Mouse (Mus musculus) G1E (cell line): ENCODE measurements at regions not wholly inside any gene's neighbourhood (a gene's known extent, or its start where the extent isn't known, plus 50 kb on each side); places are given as distances from the start of the nearest gene placed in this dataset.

Experiments
- ATAC-seq: 2 replicates; pipeline ENCODE4 v1.8.0; 2016; ENCODE audit warnings: mild to moderate bottlenecking; ENCODE audit not compliant: insufficient number of reproducible peaks, poor library complexity, low FRiP score, severe bottlenecking; ENCODE audit errors: extremely low read depth
- DNase-seq: peaks from one replicate; pipeline ENCODE4 v3.0.0; 2012; ENCODE audit warnings: low spot score
- H3K27me3 ChIP-seq: 2 replicates; pipeline ENCODE4 v1.6.1; 2012; ENCODE audit warnings: mild to moderate bottlenecking, low read length, inconsistent platforms; ENCODE audit not compliant: insufficient read depth
- H3K36me3 ChIP-seq: replicated peaks from 2 replicates; pipeline ENCODE3; 2012; ENCODE audit warnings: mild to moderate bottlenecking, inconsistent platforms
- H3K4me1 ChIP-seq: 2 replicates; pipeline ENCODE4 v1.6.1; 2012; ENCODE audit warnings: low read depth, low read length, inconsistent platforms, mixed read lengths; ENCODE audit not compliant: insufficient read depth
- H3K4me3 ChIP-seq: 2 replicates; pipeline ENCODE4 v1.5.1; 2012; ENCODE audit warnings: low read depth, mild to moderate bottlenecking, inconsistent platforms, low read length, moderate library complexity, mixed read lengths
- H3K9me3 ChIP-seq: replicated peaks from 2 replicates; pipeline ENCODE4 v1.6.1; 2012; ENCODE audit warnings: inconsistent platforms
- CTCF ChIP-seq: IDR thresholded peaks from 2 replicates; pipeline ENCODE4 v1.5.1; 2012; ENCODE audit warnings: low read depth, low read length, inconsistent platforms, mixed read lengths
- GATA1 ChIP-seq: IDR thresholded peaks from 2 replicates; pipeline ENCODE4 v1.6.1; 2012; ENCODE audit warnings: borderline replicate concordance, low read length, inconsistent platforms, mixed read lengths
- GATA2 ChIP-seq: IDR thresholded peaks from 2 replicates; pipeline ENCODE4 v1.6.1; 2012; ENCODE audit warnings: low read depth, low read length, inconsistent platforms, borderline replicate concordance
- POLR2AphosphoS5 ChIP-seq: IDR thresholded peaks from 2 replicates; pipeline ENCODE4 v1.6.1; 2012; ENCODE audit warnings: low read depth, low read length, inconsistent platforms; ENCODE audit not compliant: insufficient replicate concordance
- TAL1 ChIP-seq: conservative IDR thresholded peaks from 2 replicates; pipeline ENCODE4 v1.6.1; 2012; ENCODE audit warnings: low read depth, low read length, inconsistent platforms, mixed read lengths

- ATAC-seq: no peak
- H3K4me3 ChIP-seq: no peak overlapping the region
- H3K9me3 ChIP-seq: peaks cover 54% of the 10 kb centered on the region
- H3K4me1 ChIP-seq: no peaks in the 10 kb centered on the region
- no peak for DNase-seq
- no peaks in the 10 kb centered on the region for H3K36me3 ChIP-seq
- no peaks in the 10 kb centered on the region for H3K27me3 ChIP-seq
- TF ChIP-seq CTCF: no peak
- TF ChIP-seq GATA2: no peak
- TF ChIP-seq POLR2AphosphoS5: no peak
These were observed 304.0 kb downstream of the Maf start for GRCm38 (mm10) chr8:115403601-115404000.

GRCm38 (mm10) chr8:115402471-115403197 lies 305.0 kb downstream of the Maf start:
- Histone ChIP-seq H3K9me3 (peaks cover 58% of the 10 kb centered on the region), H3K4me3 (no peak overlapping the region)
- no peak for DNase-seq

More at GRCm38 (mm10) chr8:115402471-115403197, 305.0 kb downstream of the Maf start:
- Histone ChIP-seq H3K36me3 (no peaks in the 10 kb centered on the region), H3K27me3 (no peaks in the 10 kb centered on the region), H3K4me1 (no peaks in the 10 kb centered on the region)
- TF ChIP-seq GATA2 (no peak), CTCF (no peak), TAL1 (no peak), GATA1 (no peak), POLR2AphosphoS5 (no peak)
- no peak for ATAC-seq
